Mouse (Mus musculus): Measurements from ENCODE around the gene Rbpjl.

- TF ChIP-seq HCFC1 (IDR thresholded peaks at IDR 0.05; ENCODE audit: borderline replicate concordance, insufficient read depth, low read length) (no peak), MAFK (IDR thresholded peaks at IDR 0.05; ENCODE audit: insufficient read depth, low read depth, low read length) (no peak), CHD2 (IDR thresholded peaks at IDR 0.05; ENCODE audit: low read depth, low read length) (no peak)
Observed at GRCm38 (mm10) chr2:164368620-164369105, 34.3 kb upstream of the Rbpjl start.
